Mouse (Mus musculus): ENCODE measurements around the gene Nr2c2ap.
A peak's percentile ranks its signal among the peaks of the same experiment; 100 is the strongest.

Nr2c2ap gene

DNA sequence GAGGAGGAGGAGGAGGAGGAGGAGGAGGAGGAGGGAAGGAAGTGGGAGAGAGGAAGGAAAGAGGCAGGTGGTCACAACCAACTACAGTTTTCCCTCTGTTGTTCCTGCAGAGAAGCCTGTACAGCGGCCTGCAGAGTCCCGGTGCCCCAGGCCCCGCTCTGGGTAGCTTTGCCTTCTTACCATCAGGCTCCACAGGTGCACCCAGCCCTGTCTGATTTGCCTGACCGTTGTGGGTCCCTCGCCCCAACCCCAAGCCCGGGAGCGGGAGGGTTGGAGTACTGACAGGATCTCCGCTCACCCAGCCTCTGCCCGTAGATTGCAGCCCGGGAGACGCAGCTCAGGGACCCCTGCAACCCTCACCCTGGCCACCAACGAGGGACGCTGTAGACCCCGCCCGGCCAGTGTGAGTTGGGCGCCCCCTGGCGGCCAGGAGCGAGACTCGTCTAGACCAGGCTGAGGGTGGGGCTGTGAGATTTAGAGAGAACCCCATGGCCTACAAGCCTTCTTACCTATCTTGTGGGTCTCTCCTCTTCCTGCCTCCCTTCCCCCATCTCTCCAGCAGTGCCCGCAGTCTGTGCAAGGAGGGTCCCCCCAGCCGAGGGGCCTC, 35.5 kb downstream of the Nr2c2ap start:
- DNase-seq = peak; percentile 48

DNA sequence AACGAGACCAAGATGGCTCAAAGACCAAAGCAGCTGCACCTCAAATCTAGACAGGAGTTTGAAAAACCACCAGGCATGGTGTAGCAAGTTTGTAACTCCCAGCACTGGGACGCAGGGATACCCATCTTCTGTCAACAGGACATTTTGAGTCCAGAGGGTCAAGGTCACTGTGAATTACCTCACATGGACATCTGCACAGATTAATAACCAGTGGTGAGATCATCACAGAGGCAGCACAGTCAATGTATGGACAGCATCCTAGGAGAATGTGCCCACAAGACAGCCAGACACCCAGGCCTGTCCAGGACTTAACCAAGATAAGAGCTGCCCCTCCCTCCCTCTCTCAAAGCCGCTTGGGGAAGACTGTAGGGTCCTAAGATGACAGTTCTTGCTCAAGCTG, 39.0 kb downstream of the Nr2c2ap start:
- DNase-seq = no peak

DNA sequence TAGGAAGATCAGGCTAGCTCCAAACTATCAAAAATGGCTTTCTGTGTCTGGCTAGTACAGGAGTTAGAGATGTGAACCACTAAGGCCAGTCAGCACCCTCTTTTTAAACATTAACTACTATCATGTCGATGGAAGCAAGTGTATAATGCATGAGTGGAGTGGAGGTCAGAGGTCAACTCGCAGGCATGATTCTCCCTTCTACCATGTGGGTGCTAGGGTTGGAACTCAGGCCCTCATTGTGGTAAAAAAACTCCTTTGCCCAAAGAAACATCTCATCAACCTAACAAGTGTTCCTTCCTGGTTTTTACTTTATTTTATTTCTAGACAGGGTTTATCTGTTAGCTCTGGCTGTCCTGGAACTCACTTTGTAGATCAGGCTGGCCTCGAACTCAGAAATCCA, 39.6 kb downstream of the Nr2c2ap start:
- DNase-seq = no peak

DNA sequence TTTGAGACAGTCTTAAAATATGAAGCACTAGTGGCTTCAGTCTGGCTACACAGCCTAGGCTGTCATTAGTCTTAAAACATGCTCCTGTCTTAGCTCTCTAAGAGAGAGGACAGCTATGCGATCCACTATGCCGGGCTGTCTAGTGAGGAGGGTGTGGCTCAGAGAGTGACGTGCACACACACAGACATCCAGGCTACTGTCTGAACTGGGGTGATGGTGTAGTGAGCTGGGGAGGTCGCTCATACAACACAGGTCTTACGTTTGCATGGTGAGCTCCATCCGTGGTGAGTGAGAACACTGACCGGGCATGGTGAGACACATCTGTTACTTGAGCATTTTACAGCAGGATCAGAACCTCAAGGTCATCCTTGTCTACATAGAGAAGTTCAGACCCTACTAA, 40.1 kb downstream of the Nr2c2ap start:
- peak; percentile 36 for DNase-seq

DNA sequence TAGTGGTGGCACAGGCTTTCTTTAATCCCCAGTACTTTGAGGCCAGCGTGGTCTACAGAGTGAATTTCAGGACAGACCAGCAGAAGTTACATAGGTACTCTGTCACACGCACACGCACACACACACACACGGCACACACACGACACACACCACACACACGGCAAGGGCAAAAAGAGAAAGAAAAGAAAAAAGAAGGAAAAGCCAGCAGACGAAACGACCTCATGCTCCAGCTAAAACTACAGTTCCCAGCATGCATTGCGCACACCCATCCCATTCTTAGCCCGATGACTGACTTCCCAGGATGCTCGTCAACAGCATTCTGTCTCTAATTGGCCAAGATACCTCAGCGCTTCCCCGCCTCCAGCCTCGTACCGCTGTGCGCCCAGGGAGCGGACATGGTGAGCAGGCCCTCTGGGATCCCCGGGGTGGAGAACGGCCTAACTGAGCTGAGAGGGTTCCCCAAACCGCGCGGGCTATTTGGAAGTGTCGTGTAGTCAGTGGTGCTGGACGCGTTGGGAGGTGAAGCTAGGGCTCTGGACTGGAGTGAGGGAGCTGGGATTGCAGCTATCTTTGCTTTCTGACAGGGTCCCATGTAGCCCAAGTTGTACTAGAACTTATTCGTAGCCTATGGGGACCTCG, 41.0 kb downstream of the Nr2c2ap start, which contains the start of gene Tmem161a:
Gene Tmem161a, plus strand, starts transcription at position 314 of the 639 bp plus-strand sequence.
- peak; percentile 92 for DNase-seq

DNA sequence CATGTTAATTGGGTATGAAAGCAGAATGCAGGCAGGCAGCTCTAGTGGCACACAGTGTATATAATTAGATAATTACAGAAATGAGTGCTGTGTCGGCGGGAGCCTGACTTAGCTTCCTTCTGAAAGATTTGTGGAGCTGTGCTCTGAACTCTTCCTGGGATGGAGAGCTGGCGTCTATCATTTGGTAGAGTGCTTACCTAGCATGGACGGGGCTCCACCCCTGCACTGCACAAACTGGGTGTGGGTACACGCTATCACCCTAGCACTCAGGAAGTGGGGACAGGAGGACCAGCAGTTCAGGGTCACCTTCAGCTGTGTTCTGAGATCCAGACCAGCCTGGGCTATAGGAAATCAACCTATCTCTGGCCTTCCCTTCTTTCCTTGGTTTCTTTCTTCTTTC, 42.2 kb downstream of the Nr2c2ap start:
- no peak for DNase-seq

DNA sequence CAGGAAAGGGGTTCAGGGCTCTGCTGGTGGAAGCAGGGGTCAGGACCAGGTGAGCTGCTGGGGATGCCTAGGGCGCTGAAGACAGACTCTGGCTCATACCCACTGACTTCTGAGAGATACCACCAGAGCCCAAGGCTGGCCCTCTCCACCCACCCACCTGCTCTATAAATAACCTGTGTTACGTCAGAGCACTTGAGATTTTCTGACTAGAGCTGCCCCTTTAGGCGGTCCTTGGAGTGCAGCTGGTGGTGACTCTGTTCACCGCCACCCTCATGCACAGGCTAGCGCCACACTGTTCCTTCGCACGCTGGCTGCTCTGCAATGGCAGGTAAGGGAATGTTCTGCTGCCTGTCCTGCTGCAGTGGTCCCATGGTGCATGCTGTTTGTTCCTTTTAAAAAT, 42.9 kb downstream of the Nr2c2ap start:
- no peak for DNase-seq

DNA sequence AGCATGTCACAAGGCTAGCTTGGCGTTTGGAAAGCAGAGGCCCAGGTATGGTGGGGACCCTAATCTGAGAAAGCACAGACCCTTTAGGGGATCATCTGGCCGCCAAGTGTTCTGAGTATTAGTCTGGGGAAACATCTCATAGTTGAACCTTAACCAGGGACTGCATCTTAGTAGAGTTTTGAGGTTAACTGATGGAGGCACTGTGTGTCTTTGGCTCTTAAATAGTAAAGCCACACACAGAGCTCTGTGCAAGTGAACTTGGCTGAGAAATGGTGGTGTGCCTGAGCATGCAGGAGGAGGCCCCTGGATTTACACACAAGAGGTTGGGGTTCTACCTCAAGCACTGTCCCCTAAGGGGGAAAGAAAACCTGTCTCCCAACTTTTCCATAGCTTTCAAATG, 47.1 kb downstream of the Nr2c2ap start:
- no peak for DNase-seq

DNA sequence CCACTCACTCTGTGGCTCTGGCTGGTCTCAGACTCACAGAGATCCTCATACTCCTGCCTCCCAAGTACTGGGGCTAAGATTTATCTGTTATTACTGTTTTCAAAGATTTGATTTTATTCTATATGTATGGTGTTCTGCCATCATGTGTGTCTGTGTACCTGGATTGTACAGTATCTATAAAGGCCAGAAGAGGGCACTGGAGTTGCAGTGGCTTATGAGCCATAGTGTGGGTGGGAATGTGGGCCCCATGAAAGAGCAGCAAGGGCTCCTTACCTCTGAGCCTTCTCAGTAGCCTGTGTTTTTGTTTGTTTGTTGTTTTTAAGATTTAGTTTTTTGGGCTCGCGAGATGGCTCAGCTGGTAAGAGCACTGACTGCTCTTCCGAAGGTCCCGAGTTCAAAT, 47.9 kb downstream of the Nr2c2ap start:
- DNase-seq = no peak

DNA sequence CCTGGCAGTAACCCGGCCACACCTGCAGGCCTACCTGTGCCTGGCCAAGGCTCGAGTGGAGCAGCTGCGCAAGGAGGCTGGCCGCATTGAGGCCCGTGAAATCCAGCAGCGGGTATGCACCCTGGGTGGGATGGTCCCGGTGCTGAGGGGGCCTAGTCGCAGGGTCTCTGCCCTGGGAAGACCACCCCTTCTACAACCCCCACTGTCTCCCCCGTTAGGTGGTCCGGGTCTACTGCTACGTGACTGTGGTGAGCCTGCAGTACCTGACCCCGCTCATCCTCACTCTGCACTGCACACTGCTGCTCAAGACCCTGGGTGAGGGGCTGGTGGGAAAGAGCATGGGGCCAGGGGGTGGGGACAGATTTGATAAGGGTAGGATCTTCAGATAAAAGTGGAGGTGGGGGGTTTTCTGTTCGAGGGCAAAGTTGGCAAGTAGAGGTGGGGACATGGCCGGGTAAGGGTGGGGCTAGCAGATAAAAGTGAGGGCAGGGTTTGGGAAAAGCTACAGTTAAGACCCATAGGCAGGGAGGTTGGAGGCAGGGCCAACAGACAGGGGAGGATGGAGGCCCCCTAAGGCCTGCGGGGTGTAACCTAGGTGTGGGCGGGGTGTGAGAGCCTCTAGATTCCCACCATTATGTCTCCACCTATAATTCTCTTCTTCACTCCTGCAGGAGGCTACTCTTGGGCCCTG, 50.2 kb downstream of the Nr2c2ap start:
- no peak for DNase-seq

DNA sequence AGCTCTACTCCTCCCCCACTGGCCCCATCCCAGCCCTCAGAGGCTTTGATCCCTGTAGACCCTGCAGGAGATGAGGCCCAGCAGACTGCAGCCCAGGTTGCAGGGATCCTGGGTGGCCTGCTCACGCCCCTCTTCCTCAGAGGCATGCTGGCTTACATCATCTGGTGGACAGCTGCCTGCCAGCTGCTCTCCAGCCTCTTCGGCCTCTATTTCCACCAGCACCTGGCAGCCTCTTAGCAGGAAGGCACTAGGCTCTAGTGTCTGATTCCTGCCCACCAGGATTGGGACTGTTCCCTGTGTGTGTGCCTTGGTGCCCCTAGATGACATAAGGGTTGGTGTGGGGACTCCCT, 50.7 kb downstream of the Nr2c2ap start:
- DNase-seq = no peak

DNA sequence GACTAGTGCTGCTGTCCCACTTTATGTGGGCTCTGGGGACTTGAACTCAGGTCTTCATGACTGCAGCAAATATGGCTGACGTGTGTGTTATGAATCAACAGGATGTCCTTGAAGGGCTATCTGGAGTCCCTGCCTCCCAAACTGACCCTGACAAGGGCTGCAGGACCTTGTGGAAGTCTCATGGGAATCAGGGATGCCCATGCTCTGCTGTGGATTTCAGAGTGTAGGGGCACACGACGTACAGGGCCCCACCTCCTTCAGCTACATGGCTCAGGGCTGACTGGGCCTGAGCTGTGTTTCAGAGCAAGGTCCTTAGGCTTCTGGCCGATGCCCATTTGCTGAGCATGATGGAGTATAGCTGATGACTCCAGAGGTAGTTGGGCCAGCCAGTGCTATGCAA, 52.1 kb downstream of the Nr2c2ap start:
- DNase-seq = no peak
